Mouse (Mus musculus) hindbrain, postnatal 0 days (tissue): ENCODE data around the gene Lingo1. TPM values are rescaled to one million over a fixed set of nuclear protein-coding genes. Genes with fewer than 3 reads are reported as not detected.

Source experiments
- ATAC-seq: fragments of 200-750 bp; cut with Nextera tagmentation; 2 replicates; pipeline ENCODE4 v1.8.0; 2017; ENCODE audit warnings: mild to moderate bottlenecking, moderate TSS enrichment, moderate library complexity
- DNase-seq: peaks from one replicate; pipeline ENCODE4 v3.0.0-alpha.2; 2015; ENCODE audit warnings: low spot score
- H3K27ac ChIP-seq: fragments of 300-500 bp; sonication (generic); 2 replicates; pipeline ENCODE4 v1.5.1; 2014; ENCODE audit warnings: mild to moderate bottlenecking
- H3K27me3 ChIP-seq: fragments of 300-500 bp; sonication (generic); 2 replicates; pipeline ENCODE4 v1.6.1; 2014; ENCODE audit warnings: low read length, mixed read lengths; ENCODE audit not compliant: insufficient read depth
- H3K36me3 ChIP-seq: fragments of 300-500 bp; sonication (generic); 2 replicates; pipeline ENCODE4 v1.6.1; 2014; ENCODE audit warnings: low read length, mixed read lengths; ENCODE audit not compliant: insufficient read depth
- H3K4me1 ChIP-seq: fragments of 300-500 bp; sonication (generic); 2 replicates; pipeline ENCODE4 v1.6.1; 2014; ENCODE audit warnings: antibody characterized with exemption, low read length, mixed read lengths; ENCODE audit not compliant: insufficient read depth
- H3K4me2 ChIP-seq: fragments of 300-500 bp; sonication (generic); 2 replicates; pipeline ENCODE4 v1.6.1; 2014; ENCODE audit warnings: low read depth, mild to moderate bottlenecking, low read length, moderate library complexity, mixed read lengths
- H3K4me3 ChIP-seq: fragments of 300-500 bp; sonication (generic); 2 replicates; pipeline ENCODE4 v1.5.1; 2014; ENCODE audit warnings: low read length
- H3K9ac ChIP-seq: fragments of 300-500 bp; sonication (generic); replicated peaks from 2 replicates; pipeline ENCODE4 v1.6.1; 2014; ENCODE audit warnings: mild to moderate bottlenecking, low read length, moderate library complexity, mixed read lengths
- H3K9me3 ChIP-seq: fragments of 300-500 bp; sonication (generic); 2 replicates; pipeline ENCODE4 v1.6.1; 2016; ENCODE audit warnings: low read length, mixed read lengths
- CTCF ChIP-seq: IDR thresholded peaks from 2 replicates; pipeline ENCODE4 v1.5.1; 2016; ENCODE audit warnings: antibody characterized with exemption, control low read depth, low read depth
- WGBS: fragments of 180-500 bp; shearing (Covaris S2); extraction: QIAGEN DNeasy Blood & Tissue Kit; methylation state at CpG from one replicate; pipeline ENCODE4 v1.1.7; 2014; 5-methylcytosine and 5-hydroxymethylcytosine counted together
- polyA plus RNA-seq: library from polyadenylated mRNA; unstranded; fragments of >200 nt; fragmentation: Nextera tagmentation; extraction: Ambion mirVana; gene quantifications from 2 replicates; pipeline ENCODE4 v1.2.1, GENCODE M21; 2015
- total RNA-seq: library from RNA; depleted of rRNA; stranded (reverse); fragments of >200 nt; gene quantifications from 2 replicates; pipeline ENCODE4 v1.2.3, GENCODE M21; 2014

Gene Lingo1
- total and polyA plus RNA-seq, 2 experiments from 2014 or later, result 88.6 to 181 TPM

DNA sequence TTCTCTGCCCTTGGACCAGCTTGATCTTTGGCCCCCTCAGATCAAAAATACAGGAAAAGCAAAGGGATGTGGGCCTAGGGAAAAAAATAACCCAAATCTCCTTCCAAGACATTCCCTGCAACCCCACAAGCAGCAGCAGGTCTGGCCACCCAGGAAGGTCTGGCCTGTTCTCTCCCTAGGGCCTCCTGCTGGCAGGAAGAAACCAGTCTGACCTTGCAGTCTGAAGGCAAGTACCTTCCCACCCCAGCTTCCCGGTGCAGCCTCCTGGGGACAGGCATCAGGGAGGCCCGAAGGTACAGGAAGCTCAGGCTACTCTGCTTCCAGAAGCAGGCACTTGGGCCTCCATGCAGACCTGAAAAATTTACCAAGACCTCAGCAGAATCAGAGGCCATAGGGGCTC lies 67.1 kb downstream of the Lingo1 start:
- no peak for ATAC-seq
- Histone ChIP-seq H3K36me3 (no peaks in the 10 kb centered on the region), H3K4me1 (peaks cover 9% of the 10 kb centered on the region), H3K4me3 (no peak overlapping the region), H3K4me2 (no peak overlapping the region), H3K9ac (no peak overlapping the region), H3K9me3 (no peaks in the 10 kb centered on the region), H3K27ac (no peak overlapping the region), H3K27me3 (peaks cover 4% of the 10 kb centered on the region)
- TF ChIP-seq CTCF, result no peak
- DNase-seq, result no peak
- WGBS, result 47% methylated on average over 2 of the region's 2 CpGs

DNA sequence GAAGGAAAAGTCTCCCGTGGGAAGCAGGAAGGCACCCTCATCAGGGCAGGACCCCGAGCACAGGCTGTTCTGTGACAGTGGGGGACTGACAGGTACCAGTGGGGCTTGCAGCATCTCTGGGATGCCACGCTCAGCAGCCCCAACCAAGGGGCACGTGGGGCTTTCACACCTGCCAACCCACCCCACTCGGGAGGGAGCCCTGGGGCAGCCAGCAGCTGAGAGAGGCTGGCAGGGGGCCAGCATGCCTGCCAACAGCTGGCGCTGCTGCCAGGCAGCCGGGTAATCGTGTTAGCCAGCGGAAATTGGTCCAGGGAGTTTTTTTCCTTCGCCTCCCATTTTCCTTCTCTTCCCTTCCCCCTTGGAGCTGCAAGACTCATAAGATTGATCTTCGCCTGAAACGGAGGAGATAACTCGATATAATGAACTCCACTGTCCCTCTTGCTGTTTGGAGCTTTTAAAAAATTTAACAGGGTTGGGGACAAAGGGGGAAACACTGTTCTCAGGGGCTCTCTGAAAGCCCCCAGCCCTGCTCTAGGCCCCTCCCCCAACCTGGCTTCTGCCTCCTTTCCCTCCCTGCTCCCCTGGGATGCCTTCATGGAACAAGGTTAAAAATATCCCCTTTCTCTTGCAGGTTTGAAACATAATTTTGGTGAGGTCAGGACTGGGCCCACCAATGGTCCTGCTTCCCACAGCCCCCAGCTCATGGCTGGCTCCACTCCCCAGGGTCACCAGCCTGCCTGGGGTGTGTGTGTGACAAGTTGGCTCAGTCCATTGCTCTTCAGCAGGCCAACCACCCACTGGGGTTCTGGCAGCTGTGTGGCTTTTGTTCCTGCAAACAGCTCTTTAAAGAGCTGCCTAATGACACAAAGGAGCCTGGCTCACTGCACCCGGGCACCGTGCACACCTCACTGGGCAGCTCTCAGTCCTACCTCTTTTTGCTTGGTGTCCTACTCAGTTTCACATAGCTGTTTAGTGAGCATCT lies 68.3 kb downstream of the Lingo1 start:
- H3K36me3 ChIP-seq, result no peaks in the 10 kb centered on the region
- no peaks in the 10 kb centered on the region for H3K9me3 ChIP-seq
- no peak overlapping the region for H3K4me2 ChIP-seq
- DNase-seq, result peak; percentile 85
- ATAC-seq, result peak; percentile 36; the same call in 1 of the 2 replicates
- H3K4me3 ChIP-seq, result no peak overlapping the region
- 10% methylated on average over 15 of the region's 15 CpGs for WGBS
- peaks cover 9% of the 10 kb centered on the region; the same call in 1 of the 2 replicates for H3K4me1 ChIP-seq
- peaks cover 4% of the 10 kb centered on the region; the same call in 1 of the 2 replicates for H3K27me3 ChIP-seq
- peak overlapping the region; percentile 52; the same call in 1 of the 2 replicates for H3K27ac ChIP-seq
- no peak overlapping the region for H3K9ac ChIP-seq
- no peak for TF ChIP-seq CTCF

DNA sequence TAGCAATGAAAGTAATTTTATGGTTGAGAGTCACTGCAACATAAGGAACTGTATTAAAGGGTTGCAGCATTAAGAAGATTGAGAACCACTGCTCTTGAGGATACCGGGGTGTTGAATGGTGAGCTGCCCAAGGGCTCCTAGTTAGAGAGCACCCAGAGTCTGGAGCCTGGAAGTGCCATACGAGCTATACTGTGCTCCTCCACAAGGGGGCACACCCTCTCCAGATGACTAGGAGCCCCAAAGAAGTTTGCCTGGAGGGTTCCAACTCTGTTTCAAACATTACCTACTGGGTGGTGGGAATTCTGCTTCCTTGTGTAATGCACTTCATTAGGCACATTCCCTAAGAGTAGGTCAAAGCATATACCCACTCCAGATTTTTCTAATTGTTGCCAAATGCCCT lies 70.5 kb downstream of the Lingo1 start:
- H3K9ac ChIP-seq, result no peak overlapping the region
- no peaks in the 10 kb centered on the region for H3K36me3 ChIP-seq
- no peaks in the 10 kb centered on the region for H3K9me3 ChIP-seq
- ATAC-seq (no peak), DNase-seq (peak; percentile 67)
- no peak overlapping the region for H3K27ac ChIP-seq
- peaks cover 4% of the 10 kb centered on the region; the same call in 1 of the 2 replicates for H3K27me3 ChIP-seq
- no peak overlapping the region for H3K4me2 ChIP-seq
- H3K4me3 ChIP-seq, result no peak overlapping the region
- peaks cover 9% of the 10 kb centered on the region; the same call in 1 of the 2 replicates for H3K4me1 ChIP-seq
- peak; percentile 74 for TF ChIP-seq CTCF
- 39% methylated on average over 2 of the region's 2 CpGs for WGBS

DNA sequence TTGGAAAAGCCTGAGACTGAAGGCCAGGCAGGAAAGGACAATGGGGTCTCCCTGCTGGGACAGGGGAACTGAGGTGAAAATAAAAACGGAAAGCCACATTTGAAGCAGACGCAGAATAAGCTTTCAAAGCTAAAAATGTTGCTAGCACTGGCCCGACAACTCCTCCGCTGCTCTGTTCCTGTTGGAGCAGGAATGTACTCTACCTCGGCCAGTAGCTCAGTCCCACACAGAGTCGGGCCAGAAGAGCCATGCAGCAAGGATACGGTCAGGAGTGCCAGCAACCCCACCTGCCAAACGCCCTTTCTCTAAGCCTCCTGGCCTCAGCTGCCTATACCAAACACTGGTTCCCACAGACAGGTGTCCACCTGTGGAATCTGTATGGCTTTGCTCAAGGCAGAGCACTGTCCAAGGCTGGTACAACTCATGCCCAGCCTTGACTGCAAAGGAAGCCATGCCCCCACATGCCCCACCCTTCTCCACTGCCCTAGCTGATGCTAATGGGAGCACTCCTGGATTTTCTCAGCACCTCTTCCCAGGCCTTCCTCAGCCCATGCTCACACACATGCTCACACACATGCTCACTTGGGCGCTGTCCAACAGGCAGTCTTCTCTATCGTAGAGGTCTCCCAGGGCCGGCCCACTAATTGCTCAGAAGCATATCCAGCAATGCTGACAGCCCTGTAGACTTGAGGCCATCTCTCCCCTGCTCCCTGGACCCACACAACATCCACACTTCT lies 74.0 kb downstream of the Lingo1 start:
- peaks cover 2% of the 10 kb centered on the region; the same call in 1 of the 2 replicates for H3K27me3 ChIP-seq
- no peak for TF ChIP-seq CTCF
- ATAC-seq (peak; percentile 19; the same call in 1 of the 2 replicates), DNase-seq (peak; percentile 52)
- no peak overlapping the region for H3K27ac ChIP-seq
- 56% methylated on average over 11 of the region's 11 CpGs for WGBS
- H3K4me2 ChIP-seq, result no peak overlapping the region
- no peaks in the 10 kb centered on the region for H3K9me3 ChIP-seq
- no peak overlapping the region for H3K9ac ChIP-seq
- H3K4me1 ChIP-seq, result no peaks in the 10 kb centered on the region
- H3K36me3 ChIP-seq, result no peaks in the 10 kb centered on the region
- H3K4me3 ChIP-seq, result no peak overlapping the region

DNA sequence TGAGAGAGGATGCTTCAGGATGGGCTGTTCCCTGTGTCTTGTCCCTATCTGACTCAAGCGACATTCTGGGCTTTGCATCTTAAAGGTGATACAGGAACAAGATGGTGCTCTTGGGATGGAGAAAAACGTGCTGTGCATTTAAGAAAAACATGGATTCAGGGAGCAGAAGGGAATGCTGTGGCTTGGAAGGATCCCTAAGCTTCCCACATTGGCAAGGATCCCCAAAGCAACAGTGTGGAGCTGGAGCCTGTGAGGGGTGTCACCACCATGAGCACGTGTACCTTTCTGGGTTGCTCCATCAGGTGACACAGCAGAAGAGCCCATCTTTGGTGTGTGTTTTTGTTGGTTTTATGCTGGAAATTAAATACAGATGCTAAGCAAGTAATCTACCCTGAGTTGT lies 77.3 kb downstream of the Lingo1 start:
- no peak overlapping the region for H3K4me2 ChIP-seq
- H3K27ac ChIP-seq, result no peak overlapping the region
- 79% methylated on average over 3 of the region's 3 CpGs for WGBS
- ATAC-seq (no peak), DNase-seq (no peak)
- H3K4me3 ChIP-seq, result no peak overlapping the region
- no peaks in the 10 kb centered on the region for H3K27me3 ChIP-seq
- H3K36me3 ChIP-seq, result no peaks in the 10 kb centered on the region
- H3K9ac ChIP-seq, result no peak overlapping the region
- no peaks in the 10 kb centered on the region for H3K4me1 ChIP-seq
- H3K9me3 ChIP-seq, result no peaks in the 10 kb centered on the region
- no peak for TF ChIP-seq CTCF

DNA sequence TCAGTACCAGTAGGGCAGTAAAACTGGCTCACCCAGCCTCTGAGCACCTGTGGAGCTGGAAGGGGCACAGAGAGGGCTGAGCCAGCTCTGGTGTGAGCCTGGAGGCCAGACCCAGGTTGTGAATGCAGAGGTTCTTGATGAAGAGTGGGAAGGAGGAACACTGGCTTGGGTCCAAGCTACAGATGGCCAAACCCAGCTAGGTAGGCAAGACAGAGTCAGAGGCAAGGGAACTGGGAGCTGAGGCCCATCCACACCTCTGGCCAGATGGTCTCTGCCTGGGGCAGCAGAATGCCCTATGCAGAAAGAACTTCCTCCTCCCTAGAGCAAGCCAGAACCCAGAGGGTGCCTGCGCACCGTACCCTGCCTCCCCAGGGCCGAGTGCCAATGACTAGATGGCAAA lies 79.7 kb downstream of the Lingo1 start:
- Histone ChIP-seq H3K9ac (no peak overlapping the region), H3K4me3 (no peak overlapping the region), H3K4me1 (no peaks in the 10 kb centered on the region), H3K9me3 (no peaks in the 10 kb centered on the region), H3K27me3 (no peaks in the 10 kb centered on the region), H3K27ac (no peak overlapping the region), H3K4me2 (no peak overlapping the region), H3K36me3 (no peaks in the 10 kb centered on the region)
- no peak for TF ChIP-seq CTCF
- 81% methylated on average over 3 of the region's 3 CpGs for WGBS
- DNase-seq (no peak), ATAC-seq (no peak)
